8 mouse cellular contexts compared by ENCODE assay signal in genomic region chr19:44882552-44883024, GRCm38 (mm10). TPM values are rescaled to one million over a fixed set of nuclear protein-coding genes. Genes with fewer than 3 reads are reported as not detected.
A peak's percentile ranks its signal among the peaks of the same experiment; 100 is the strongest.
DNase-seq lines count a peak whose midpoint lies in the region; ATAC-seq lines count a peak whose summit lies in the region.

No protein-coding gene starts in this region.

- peak; percentile 26; the same call in 1 of the 2 replicates for ATAC-seq in lung, embryonic 16.5 days (ENCODE audit: low read depth)
- no peak for ATAC-seq in heart, embryonic 13.5 days (ENCODE audit: extremely low read depth, insufficient number of reproducible peaks, low FRiP score, low TSS enrichment)
- ATAC-seq in kidney, embryonic 16.5 days (ENCODE audit: low FRiP score, low TSS enrichment): 0 out of 2 replicates have a peak, but pooled peaks have one; percentile 46
- peak; percentile 70; the same call in 1 of the 2 replicates for ATAC-seq in midbrain, embryonic 14.5 days (ENCODE audit: low FRiP score, low TSS enrichment)
- no peak for ATAC-seq in frontal cortex, adult (ENCODE audit: low TSS enrichment)

- H3K4me1 ChIP-seq in lung, embryonic 16.5 days (replicated peaks; ENCODE audit: control insufficient read depth, insufficient read depth, low read length): peaks cover 3% of the 10 kb centered on the region; the same call in 1 of the 2 replicates
- peaks cover 43% of the 10 kb centered on the region for H3K4me1 ChIP-seq in embryonic facial prominence, embryonic 10.5 days
- peaks cover 39% of the 10 kb centered on the region for H3K4me1 ChIP-seq in heart, embryonic 13.5 days
- peaks cover 27% of the 10 kb centered on the region for H3K4me1 ChIP-seq in kidney, embryonic 16.5 days (ENCODE audit: insufficient read depth, low read length)
- 0 out of 2 replicates have a peak, but pooled peaks cover 10% of the 10 kb centered on the region for H3K4me1 ChIP-seq in midbrain, embryonic 14.5 days (ENCODE audit: control insufficient read depth, insufficient read depth, low read length)

- H3K36me3 ChIP-seq in lung, embryonic 16.5 days (ENCODE audit: control insufficient read depth, insufficient read depth, low read length): no peaks in the 10 kb centered on the region
- H3K36me3 ChIP-seq in embryonic facial prominence, embryonic 10.5 days (replicated peaks): no peaks in the 10 kb centered on the region
- no peaks in the 10 kb centered on the region for H3K36me3 ChIP-seq in heart, embryonic 13.5 days
- no peaks in the 10 kb centered on the region for H3K36me3 ChIP-seq in kidney, embryonic 16.5 days (ENCODE audit: insufficient read depth, low read length)
- no peaks in the 10 kb centered on the region for H3K36me3 ChIP-seq in midbrain, embryonic 14.5 days (ENCODE audit: control insufficient read depth, insufficient read depth, low read length)

- H3K9me3 ChIP-seq in lung, embryonic 16.5 days (ENCODE audit: control insufficient read depth, low read length): no peaks in the 10 kb centered on the region
- no peaks in the 10 kb centered on the region for H3K9me3 ChIP-seq in embryonic facial prominence, embryonic 10.5 days
- H3K9me3 ChIP-seq in heart, embryonic 13.5 days: no peaks in the 10 kb centered on the region
- no peaks in the 10 kb centered on the region for H3K9me3 ChIP-seq in kidney, embryonic 16.5 days (ENCODE audit: low read length)
- H3K9me3 ChIP-seq in midbrain, embryonic 14.5 days (ENCODE audit: control insufficient read depth, low read length): no peaks in the 10 kb centered on the region

- no peak for DNase-seq in lung, postnatal 25 days (ENCODE audit: low spot score)
- DNase-seq in embryonic facial prominence, embryonic 10.5 days (ENCODE audit: low spot score): peak; percentile 79
- peak; percentile 82 for DNase-seq in midbrain, embryonic 14.5 days
- DNase-seq in layer of hippocampus, postnatal 25 days (ENCODE audit: extremely low spot score in 1 of 2, low spot score in 1 of 2): no peak

- H3K4me3 ChIP-seq in lung, embryonic 16.5 days (ENCODE audit: low read length): peak overlapping the region; percentile 43
- peak overlapping the region; percentile 53 for H3K4me3 ChIP-seq in embryonic facial prominence, embryonic 10.5 days
- peak overlapping the region; percentile 54 for H3K4me3 ChIP-seq in heart, embryonic 13.5 days
- peak overlapping the region; percentile 42 for H3K4me3 ChIP-seq in kidney, embryonic 16.5 days (ENCODE audit: low read length)
- peak overlapping the region; percentile 29 for H3K4me3 ChIP-seq in midbrain, embryonic 14.5 days (replicated peaks; ENCODE audit: low read depth, low read length)

- H3K4me2 ChIP-seq in lung, embryonic 16.5 days (ENCODE audit: low read depth, low read length): peak overlapping the region; percentile 73
- peak overlapping the region; percentile 77 for H3K4me2 ChIP-seq in heart, embryonic 13.5 days
- peak overlapping the region; percentile 64 for H3K4me2 ChIP-seq in kidney, embryonic 16.5 days (replicated peaks; ENCODE audit: low read depth, low read length)
- H3K4me2 ChIP-seq in midbrain, embryonic 14.5 days (ENCODE audit: low read length): peak overlapping the region; percentile 64

- H3K9ac ChIP-seq in lung, embryonic 16.5 days (ENCODE audit: low read length): peak overlapping the region; percentile 63
- H3K9ac ChIP-seq in heart, embryonic 13.5 days: peak overlapping the region; percentile 83
- H3K9ac ChIP-seq in kidney, embryonic 16.5 days (replicated peaks; ENCODE audit: low read length): peak overlapping the region; percentile 66
- H3K9ac ChIP-seq in midbrain, embryonic 14.5 days (replicated peaks; ENCODE audit: low read length): peak overlapping the region; percentile 53

- no peak overlapping the region for H3K27ac ChIP-seq in lung, embryonic 16.5 days (ENCODE audit: low read length)
- peak overlapping the region; percentile 68 for H3K27ac ChIP-seq in embryonic facial prominence, embryonic 10.5 days (replicated peaks)
- H3K27ac ChIP-seq in heart, embryonic 13.5 days (replicated peaks): no peak overlapping the region; the same call in 1 of the 2 replicates
- H3K27ac ChIP-seq in kidney, embryonic 16.5 days (ENCODE audit: low read length): no peak overlapping the region
- peak overlapping the region; percentile 37; the same call in 1 of the 2 replicates for H3K27ac ChIP-seq in midbrain, embryonic 14.5 days (replicated peaks; ENCODE audit: low read depth, low read length)

- H3K27me3 ChIP-seq in lung, embryonic 16.5 days (ENCODE audit: control insufficient read depth, insufficient read depth, low read depth, low read length): peaks cover 26% of the 10 kb centered on the region
- peaks cover 90% of the 10 kb centered on the region for H3K27me3 ChIP-seq in embryonic facial prominence, embryonic 10.5 days (replicated peaks; ENCODE audit: low read depth, poor library complexity, severe bottlenecking)
- H3K27me3 ChIP-seq in heart, embryonic 13.5 days (replicated peaks): peaks cover 69% of the 10 kb centered on the region
- H3K27me3 ChIP-seq in kidney, embryonic 16.5 days (ENCODE audit: insufficient read depth, low read length): peaks cover 3% of the 10 kb centered on the region
- H3K27me3 ChIP-seq in midbrain, embryonic 14.5 days (ENCODE audit: control insufficient read depth, insufficient read depth, low read length): peaks cover 57% of the 10 kb centered on the region

- under 1% methylated on average over 26 of the region's 31 CpGs for WGBS in lung, embryonic 16.5 days
- under 1% methylated on average over 31 of the region's 31 CpGs for WGBS in embryonic facial prominence, embryonic 10.5 days
- WGBS in heart, embryonic 13.5 days: 2% methylated on average over 31 of the region's 31 CpGs
- under 1% methylated on average over 31 of the region's 31 CpGs for WGBS in kidney, embryonic 16.5 days
- WGBS in midbrain, embryonic 14.5 days: 2% methylated on average over 31 of the region's 31 CpGs

RNA-seq across cellular contexts. Expression of gene Slf2, which starts 48.4 kb away (rescaled TPM):
- polyA plus RNA-seq in lung, embryonic 16.5 days (2015; fragmentation: Nextera tagmentation; extraction: Ambion mirVana): 26.4 and 27.1 TPM in 2 replicates
- polyA plus RNA-seq in embryonic facial prominence, embryonic 10.5 days (2016; fragmentation: Nextera tagmentation; extraction: Ambion mirVana): 56.3 and 57.8 TPM in 2 replicates
- polyA plus RNA-seq in heart, embryonic 13.5 days (2015; fragmentation: Nextera tagmentation; extraction: Ambion mirVana): 27.2 and 29.7 TPM in 2 replicates
- 38.7 and 46.0 TPM in 2 replicates for polyA plus RNA-seq in kidney, embryonic 16.5 days (2015; fragmentation: Nextera tagmentation; extraction: Ambion mirVana)
- 31.0 and 37.4 TPM in 2 replicates for polyA plus RNA-seq in midbrain, embryonic 14.5 days (2014; fragmentation: Nextera tagmentation; extraction: Ambion mirVana)
- total RNA-seq in layer of hippocampus, postnatal 25 days (2021): 10 to 100 TPM; 31.8 to 39.3 TPM

Comparison
In these comparisons a context has a peak if more than half of its experiments do, and no peak if none do; other contexts are left out.
1. ATAC-seq: peak in lung, embryonic 16.5 days (single experiment), kidney, embryonic 16.5 days (single experiment) and midbrain, embryonic 14.5 days (single experiment); none in heart, embryonic 13.5 days (single experiment) and frontal cortex, adult (single experiment).
2. H3K27ac ChIP-seq: peak in embryonic facial prominence, embryonic 10.5 days (single experiment) and midbrain, embryonic 14.5 days (single experiment); none in lung, embryonic 16.5 days (single experiment), heart, embryonic 13.5 days (single experiment) and kidney, embryonic 16.5 days (single experiment).
3. DNase-seq: peak in embryonic facial prominence, embryonic 10.5 days (single experiment) and midbrain, embryonic 14.5 days (single experiment); none in lung, postnatal 25 days (single experiment) and layer of hippocampus, postnatal 25 days (0 of 2).
4. Peak in every context shown above with its lines, with median percentiles within 50 percentile points of each other: H3K4me2 ChIP-seq, H3K4me3 ChIP-seq and H3K9ac ChIP-seq.